Mouse (Mus musculus) midbrain, embryonic 11.5 days (tissue): ENCODE data around the gene Npnt. TPM values are rescaled to one million over a fixed set of nuclear protein-coding genes. Genes with fewer than 3 reads are reported as not detected.

Experiments used
- ATAC-seq: fragments of 200-750 bp; cut with Nextera tagmentation; 2 replicates; pipeline ENCODE4 v1.8.0; 2017; ENCODE audit warnings: moderate TSS enrichment, moderate library complexity; ENCODE audit not compliant: low FRiP score
- DNase-seq: peaks from one replicate; pipeline ENCODE4 v3.0.0; 2015; ENCODE audit warnings: low spot score; ENCODE audit errors: missing footprints
- H3K27ac ChIP-seq: fragments of 300-500 bp; sonication (generic); 2 replicates; pipeline ENCODE4 v1.5.1; 2014; ENCODE audit warnings: low read depth, low read length
- H3K27me3 ChIP-seq: fragments of 300-500 bp; sonication (generic); 2 replicates; pipeline ENCODE4 v1.6.1; 2014; ENCODE audit warnings: mild to moderate bottlenecking, low read length, moderate library complexity, mixed read lengths; ENCODE audit not compliant: control insufficient read depth, insufficient read depth
- H3K36me3 ChIP-seq: fragments of 300-500 bp; sonication (generic); 2 replicates; pipeline ENCODE4 v1.6.1; 2014; ENCODE audit warnings: mild to moderate bottlenecking, low read length, moderate library complexity, mixed read lengths; ENCODE audit not compliant: control insufficient read depth, insufficient read depth
- H3K4me1 ChIP-seq: fragments of 300-500 bp; sonication (generic); 2 replicates; pipeline ENCODE4 v1.6.1; 2014; ENCODE audit warnings: low read length; ENCODE audit not compliant: control insufficient read depth, insufficient read depth
- H3K4me2 ChIP-seq: fragments of 300-500 bp; sonication (generic); 2 replicates; pipeline ENCODE4 v1.6.1; 2014; ENCODE audit warnings: mild to moderate bottlenecking, moderate library complexity
- H3K4me3 ChIP-seq: fragments of 300-500 bp; sonication (generic); 2 replicates; pipeline ENCODE4 v1.5.1; 2014; ENCODE audit warnings: low read depth, low read length
- H3K9ac ChIP-seq: fragments of 300-500 bp; sonication (generic); 2 replicates; pipeline ENCODE4 v1.6.1; 2014; ENCODE audit warnings: low read length
- H3K9me3 ChIP-seq: fragments of 300-500 bp; sonication (generic); 2 replicates; pipeline ENCODE4 v1.6.1; 2016; ENCODE audit warnings: low read length; ENCODE audit not compliant: control insufficient read depth
- WGBS: fragments of 180-500 bp; shearing (Covaris S2); extraction: QIAGEN DNeasy Blood & Tissue Kit; methylation state at CpG from one replicate; pipeline ENCODE4 v1.1.7; 2014; 5-methylcytosine and 5-hydroxymethylcytosine counted together
- polyA plus RNA-seq: library from polyadenylated mRNA; unstranded; fragments of >200 nt; fragmentation: Nextera tagmentation; extraction: Ambion mirVana; gene quantifications from 2 replicates; pipeline ENCODE4 v1.2.1, GENCODE M21; 2014

Gene Npnt
- polyA plus RNA-seq, 1 experiment from 2014 or later: 7.6 TPM

- Histone ChIP-seq H3K4me1 (no peaks in the 10 kb centered on the region), H3K4me2 (no peak overlapping the region), H3K27me3 (no peaks in the 10 kb centered on the region), H3K4me3 (no peak overlapping the region), H3K9ac (no peak overlapping the region), H3K9me3 (no peaks in the 10 kb centered on the region), H3K27ac (no peak overlapping the region), H3K36me3 (no peaks in the 10 kb centered on the region)
- 39% methylated on average over 6 of the region's 6 CpGs for WGBS
- no peak for DNase-seq
- no peak for ATAC-seq
Measured at GRCm38 (mm10) chr3:132873251-132873650, 76.8 kb downstream of the Npnt start.

GRCm38 (mm10) chr3:132871318-132871904 is 78.7 kb downstream of the Npnt start:
- H3K9me3 ChIP-seq: no peaks in the 10 kb centered on the region
- no peaks in the 10 kb centered on the region for H3K36me3 ChIP-seq
- H3K4me3 ChIP-seq: no peak overlapping the region
- no peak overlapping the region for H3K4me2 ChIP-seq
- ATAC-seq: no peak
- DNase-seq: no peak
- no peaks in the 10 kb centered on the region for H3K4me1 ChIP-seq
- no peak overlapping the region for H3K9ac ChIP-seq
- H3K27ac ChIP-seq: no peak overlapping the region
- no peaks in the 10 kb centered on the region for H3K27me3 ChIP-seq
- 91% methylated on average over 9 of the region's 9 CpGs for WGBS

- 71% methylated on average over 6 of the region's 6 CpGs for WGBS
- Histone ChIP-seq H3K27ac (no peak overlapping the region), H3K4me1 (no peaks in the 10 kb centered on the region)
Measured at GRCm38 (mm10) chr3:132870079-132870478, 80.0 kb downstream of the Npnt start.

GRCm38 (mm10) chr3:132868838-132869237 is 81.3 kb downstream of the Npnt start:
- Histone ChIP-seq H3K4me1 (no peaks in the 10 kb centered on the region), H3K27ac (no peak overlapping the region), H3K9ac (no peak overlapping the region), H3K27me3 (no peaks in the 10 kb centered on the region), H3K9me3 (no peaks in the 10 kb centered on the region), H3K36me3 (no peaks in the 10 kb centered on the region), H3K4me3 (no peak overlapping the region), H3K4me2 (no peak overlapping the region)
- 89% methylated on average over 2 of the region's 2 CpGs for WGBS
- ATAC-seq (no peak), DNase-seq (no peak)

More at GRCm38 (mm10) chr3:132870079-132870478, 80.0 kb downstream of the Npnt start:
- ATAC-seq (no peak), DNase-seq (no peak)
- Histone ChIP-seq H3K36me3 (no peaks in the 10 kb centered on the region), H3K4me3 (no peak overlapping the region), H3K4me2 (no peak overlapping the region), H3K9ac (no peak overlapping the region), H3K27me3 (no peaks in the 10 kb centered on the region), H3K9me3 (no peaks in the 10 kb centered on the region)

GRCm38 (mm10) chr3:132866984-132867383 is 83.1 kb downstream of the Npnt start:
- Histone ChIP-seq H3K27me3 (no peaks in the 10 kb centered on the region), H3K9ac (no peak overlapping the region), H3K36me3 (no peaks in the 10 kb centered on the region), H3K4me2 (no peak overlapping the region), H3K4me3 (no peak overlapping the region), H3K4me1 (no peaks in the 10 kb centered on the region), H3K9me3 (no peaks in the 10 kb centered on the region), H3K27ac (no peak overlapping the region)
- 79% methylated on average over 3 of the region's 3 CpGs for WGBS
- no peak for ATAC-seq
- DNase-seq: no peak

- ATAC-seq: no peak
- H3K27ac ChIP-seq: no peak overlapping the region
- 86% methylated on average over 4 of the region's 4 CpGs for WGBS
Measured at GRCm38 (mm10) chr3:132865596-132865995, 84.5 kb downstream of the Npnt start.

GRCm38 (mm10) chr3:132864986-132865385 is 85.1 kb downstream of the Npnt start:
- Histone ChIP-seq H3K4me2 (no peak overlapping the region), H3K9ac (no peak overlapping the region), H3K4me1 (no peaks in the 10 kb centered on the region), H3K4me3 (no peak overlapping the region), H3K36me3 (no peaks in the 10 kb centered on the region), H3K27ac (no peak overlapping the region), H3K9me3 (no peaks in the 10 kb centered on the region), H3K27me3 (no peaks in the 10 kb centered on the region)
- ATAC-seq (no peak), DNase-seq (no peak)
- 88% methylated on average over 8 of the region's 8 CpGs for WGBS

More at GRCm38 (mm10) chr3:132865596-132865995, 84.5 kb downstream of the Npnt start:
- Histone ChIP-seq H3K4me3 (no peak overlapping the region), H3K27me3 (no peaks in the 10 kb centered on the region), H3K4me2 (no peak overlapping the region), H3K4me1 (no peaks in the 10 kb centered on the region), H3K9ac (no peak overlapping the region), H3K36me3 (no peaks in the 10 kb centered on the region), H3K9me3 (no peaks in the 10 kb centered on the region)
- DNase-seq: no peak

- H3K27me3 ChIP-seq: no peaks in the 10 kb centered on the region
- H3K9ac ChIP-seq: no peak overlapping the region
- no peak overlapping the region for H3K27ac ChIP-seq
- H3K9me3 ChIP-seq: no peaks in the 10 kb centered on the region
- H3K36me3 ChIP-seq: no peaks in the 10 kb centered on the region
- H3K4me2 ChIP-seq: no peak overlapping the region
- H3K4me1 ChIP-seq: no peaks in the 10 kb centered on the region
- WGBS: 87% methylated on average over 14 of the region's 14 CpGs
- DNase-seq (no peak), ATAC-seq (no peak)
- H3K4me3 ChIP-seq: no peak overlapping the region
Measured at GRCm38 (mm10) chr3:132864329-132864919, 85.7 kb downstream of the Npnt start.

GRCm38 (mm10) chr3:132863843-132864242 is 86.2 kb downstream of the Npnt start:
- Histone ChIP-seq H3K27me3 (no peaks in the 10 kb centered on the region), H3K4me2 (no peak overlapping the region), H3K4me3 (no peak overlapping the region), H3K9ac (no peak overlapping the region), H3K9me3 (no peaks in the 10 kb centered on the region), H3K27ac (no peak overlapping the region), H3K36me3 (no peaks in the 10 kb centered on the region), H3K4me1 (no peaks in the 10 kb centered on the region)
- no peak for DNase-seq
- no peak for ATAC-seq
- WGBS: 91% methylated on average over 13 of the region's 13 CpGs
